ENCODE assay signal across 22 mouse cellular contexts in the genomic region with DNA sequence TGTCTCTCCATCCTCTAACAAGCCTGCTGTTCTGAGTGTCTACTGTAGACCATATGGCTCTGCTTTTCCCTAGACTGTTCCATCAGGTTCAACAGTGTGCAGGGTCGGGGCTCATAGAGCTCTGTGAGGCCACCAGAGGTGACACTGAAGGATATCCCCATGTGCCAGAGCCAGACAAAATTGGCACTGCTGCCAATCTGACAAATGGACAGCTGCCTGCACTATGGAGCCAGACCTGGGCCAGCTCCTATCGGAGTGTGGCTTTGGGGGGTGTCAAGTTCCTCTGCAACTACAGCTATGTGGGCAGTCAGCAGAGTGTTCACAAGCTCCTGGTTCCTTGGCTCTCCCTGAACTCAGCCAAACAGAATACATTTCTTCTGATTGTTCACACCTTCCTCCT.
A peak's percentile ranks its signal among the peaks of the same experiment; 100 is the strongest.
DNase-seq lines count a peak whose midpoint lies in the region; ATAC-seq lines count a peak whose summit lies in the region.
"Had no signal": no experiment of that assay in that cellular context is flagged by ENCODE, and none has a peak within 500 bp of the region (broad histone marks: within the 10 kb centered on the region; RNA-seq: fewer than 3 reads in every experiment).

No protein-coding gene starts in this region.

- H3K36me3 ChIP-seq in neural tube, embryonic 11.5 days (ENCODE audit: control insufficient read depth, insufficient read depth, low read length) = no peaks in the 10 kb centered on the region
- H3K36me3 ChIP-seq in heart, embryonic 10.5 days = no peaks in the 10 kb centered on the region
- H3K36me3 ChIP-seq: embryonic facial prominence, embryonic 13.5 days; embryonic facial prominence, embryonic 15.5 days; forebrain, embryonic 10.5 days; forebrain, embryonic 12.5 days had no signal

- peak; percentile 25 to 49 for DNase-seq in cerebellum, postnatal 14 days
- no peak for DNase-seq in cerebellum, adult 18-20 months
- DNase-seq in left cerebral cortex, postnatal 4 days = peak; percentile 65
- DNase-seq in left cerebral cortex, adult 11 months (ENCODE audit: low spot score) = no peak
- DNase-seq in neural tube, embryonic 11.5 days (ENCODE audit: low spot score) = peak; percentile 7
- DNase-seq in neural tube, embryonic 10.5 days (ENCODE audit: extremely low spot score, low spot score) = no peak
- DNase-seq in heart, embryonic 10.5 days (ENCODE audit: low spot score) = no peak
- DNase-seq: adrenal gland, adult 2 months; adrenal gland, postnatal 10 days; adrenal gland, postnatal 25 days; cerebellum, adult 11-12 months; cerebellum, adult 8-10 months; cerebellum, adult 9-11 months; cerebellum, postnatal 36 days; embryo, embryonic 11 days had no signal

- no peaks in the 10 kb centered on the region; the same call in 1 of the 2 replicates for H3K27me3 ChIP-seq in neural tube, embryonic 11.5 days (ENCODE audit: control insufficient read depth, insufficient read depth, low read length)
- no peaks in the 10 kb centered on the region for H3K27me3 ChIP-seq in heart, embryonic 10.5 days (ENCODE audit: insufficient read depth, poor library complexity, severe bottlenecking)
- H3K27me3 ChIP-seq: embryonic facial prominence, embryonic 13.5 days; embryonic facial prominence, embryonic 15.5 days had no signal

- ATAC-seq in neural tube, embryonic 11.5 days (ENCODE audit: insufficient read depth, low FRiP score, low TSS enrichment) = no peak
- ATAC-seq: forebrain, embryonic 14.5 days; forebrain, embryonic 16.5 days had no signal

- no peaks in the 10 kb centered on the region for H3K4me1 ChIP-seq in neural tube, embryonic 11.5 days (ENCODE audit: control insufficient read depth, insufficient read depth, low read length)
- H3K4me1 ChIP-seq in heart, embryonic 10.5 days = peaks cover 4% of the 10 kb centered on the region; the same call in 1 of the 2 replicates
- H3K4me1 ChIP-seq: embryonic facial prominence, embryonic 13.5 days; embryonic facial prominence, embryonic 15.5 days had no signal

- intact Hi-C loops in left cerebral cortex, postnatal 4 days (cut with DNase I) = no loop called here

- H3K4me2 ChIP-seq in neural tube, embryonic 11.5 days (ENCODE audit: low read depth) = no peak overlapping the region
- H3K4me2 ChIP-seq: embryonic facial prominence, embryonic 13.5 days; embryonic facial prominence, embryonic 15.5 days; forebrain, embryonic 12.5 days had no signal

- WGBS in neural tube, embryonic 11.5 days = 87% methylated on average over 2 of the region's 2 CpGs
- 83% methylated on average over 2 of the region's 2 CpGs for WGBS in heart, embryonic 10.5 days

- no peak overlapping the region for H3K4me3 ChIP-seq in neural tube, embryonic 11.5 days (ENCODE audit: low read depth, low read length)
- H3K4me3 ChIP-seq in heart, embryonic 10.5 days = no peak overlapping the region
- H3K4me3 ChIP-seq: embryonic facial prominence, embryonic 13.5 days; embryonic facial prominence, embryonic 15.5 days; erythroblast, embryonic 14.5 days; forebrain, embryonic 10.5 days; forebrain, embryonic 12.5 days had no signal

- no peak overlapping the region for H3K9ac ChIP-seq in neural tube, embryonic 11.5 days (ENCODE audit: low read length)
- H3K9ac ChIP-seq: embryonic facial prominence, embryonic 13.5 days; embryonic facial prominence, embryonic 15.5 days; forebrain, embryonic 12.5 days had no signal

- H3K9me3 ChIP-seq in neural tube, embryonic 11.5 days (ENCODE audit: control insufficient read depth, low read length) = no peaks in the 10 kb centered on the region
- no peaks in the 10 kb centered on the region for H3K9me3 ChIP-seq in heart, embryonic 10.5 days
- H3K9me3 ChIP-seq: embryonic facial prominence, embryonic 13.5 days; embryonic facial prominence, embryonic 15.5 days; forebrain, embryonic 10.5 days; forebrain, embryonic 12.5 days had no signal

- H3K27ac ChIP-seq in neural tube, embryonic 11.5 days (ENCODE audit: low read depth, low read length) = no peak overlapping the region
- no peak overlapping the region for H3K27ac ChIP-seq in heart, embryonic 10.5 days
- H3K27ac ChIP-seq: embryonic facial prominence, embryonic 13.5 days; embryonic facial prominence, embryonic 15.5 days; forebrain, embryonic 10.5 days; forebrain, embryonic 12.5 days had no signal

Comparison
In these comparisons a context has a peak if more than half of its experiments do, and no peak if none do; other contexts are left out.
1. DNase-seq: peak in cerebellum, postnatal 14 days (2 of 2), left cerebral cortex, postnatal 4 days (single experiment) and neural tube, embryonic 11.5 days (single experiment); none in cerebellum, adult 18-20 months (0 of 2), left cerebral cortex, adult 11 months (single experiment), neural tube, embryonic 10.5 days (single experiment) and heart, embryonic 10.5 days (single experiment).